19 mouse cellular contexts compared by ENCODE assay signal in genomic region chr5:136142746-136143145, GRCm38 (mm10). TPM values are rescaled to one million over a fixed set of nuclear protein-coding genes. Genes with fewer than 3 reads are reported as not detected.
DNase-seq lines count a peak whose midpoint lies in the region; ATAC-seq and TF ChIP-seq lines count a peak whose summit lies in the region.
"Had no signal": no experiment of that assay in that cellular context is flagged by ENCODE, and none has a peak within 500 bp of the region (broad histone marks: within the 10 kb centered on the region; RNA-seq: fewer than 3 reads in every experiment).

No protein-coding gene starts in this region.

- no peaks in the 10 kb centered on the region for H3K9me3 ChIP-seq in intestine, postnatal 0 days (ENCODE audit: control insufficient read depth)
- H3K9me3 ChIP-seq in intestine, embryonic 16.5 days (ENCODE audit: control insufficient read depth, low read length) = no peaks in the 10 kb centered on the region
- no peaks in the 10 kb centered on the region for H3K9me3 ChIP-seq in stomach, postnatal 0 days (ENCODE audit: control insufficient read depth, low read length)
- H3K9me3 ChIP-seq: forebrain, embryonic 15.5 days; kidney, embryonic 15.5 days; midbrain, embryonic 10.5 days had no signal

- no peak for TF ChIP-seq EP300 in stomach, postnatal 0 days (optimal IDR thresholded peaks at IDR 0.05)

- DNase-seq in spleen, adult 2 months (ENCODE audit: low read depth in 1 of 2, low spot score in 2 of 2) = no peak
- no peak for DNase-seq in spleen, postnatal 14 days (ENCODE audit: low spot score in 2 of 2)
- DNase-seq in NIH3T3 (ENCODE audit: low read depth) = peak; percentile 18
- DNase-seq in stomach, postnatal 0 days (ENCODE audit: low spot score) = no peak
- no peak for DNase-seq in right cerebral cortex, postnatal 25 days
- DNase-seq in kidney, postnatal 4 days = no peak
- DNase-seq: adrenal gland, postnatal 14 days; cerebellum, adult 9-11 months; embryo, embryonic 11 days; heart, adult 18-20 months; retina, postnatal 1 day had no signal

- H3K9ac ChIP-seq in intestine, postnatal 0 days (ENCODE audit: low read depth, low read length) = no peak overlapping the region
- H3K9ac ChIP-seq in intestine, embryonic 16.5 days (ENCODE audit: low read depth, low read length) = no peak overlapping the region
- no peak overlapping the region for H3K9ac ChIP-seq in stomach, postnatal 0 days (ENCODE audit: low read length)
- H3K9ac ChIP-seq: forebrain, embryonic 15.5 days; hindbrain, embryonic 14.5 days; kidney, embryonic 15.5 days; limb, embryonic 13.5 days had no signal

- WGBS in intestine, postnatal 0 days = 91% methylated on average over 5 of the region's 5 CpGs
- WGBS in intestine, embryonic 16.5 days = 90% methylated on average over 5 of the region's 5 CpGs
- 90% methylated on average over 5 of the region's 5 CpGs for WGBS in spleen, adult 2 months
- 85% methylated on average over 5 of the region's 5 CpGs for WGBS in stomach, postnatal 0 days

- no peak overlapping the region for H3K27ac ChIP-seq in intestine, postnatal 0 days (ENCODE audit: low read depth, low read length)
- no peak overlapping the region for H3K27ac ChIP-seq in intestine, embryonic 16.5 days (ENCODE audit: low read length)
- H3K27ac ChIP-seq in spleen, adult 2 months (ENCODE audit: insufficient read depth, low read length) = no peak overlapping the region
- no peak overlapping the region for H3K27ac ChIP-seq in stomach, postnatal 0 days (replicated peaks)
- H3K27ac ChIP-seq: forebrain, embryonic 15.5 days; hindbrain, embryonic 14.5 days; kidney, embryonic 15.5 days; limb, embryonic 13.5 days; midbrain, embryonic 10.5 days had no signal

- ATAC-seq in intestine, postnatal 0 days = no peak
- no peak for ATAC-seq in intestine, embryonic 16.5 days
- no peak for ATAC-seq in stomach, postnatal 0 days (ENCODE audit: low FRiP score, low TSS enrichment)
- ATAC-seq: forebrain, embryonic 15.5 days had no signal

- no peak for TF ChIP-seq POLR2A in spleen, adult 2 months (IDR thresholded peaks at IDR 0.05; ENCODE audit: low read depth, low read length)

- TF ChIP-seq CTCF in intestine, postnatal 0 days (IDR thresholded peaks at IDR 0.05; ENCODE audit: low read depth) = peak; percentile 48
- TF ChIP-seq CTCF in spleen, adult 2 months (IDR thresholded peaks at IDR 0.05; ENCODE audit: extremely low read depth, insufficient read depth, insufficient read length, insufficient replicate concordance) = 0 out of 2 replicates have a peak, but pooled peaks have one; percentile 3
- TF ChIP-seq CTCF in stomach, postnatal 0 days (IDR thresholded peaks at IDR 0.05; ENCODE audit: low read depth) = peak; percentile 42

- no peak overlapping the region for H3K4me2 ChIP-seq in intestine, postnatal 0 days (replicated peaks; ENCODE audit: low read depth)
- H3K4me2 ChIP-seq in intestine, embryonic 16.5 days (ENCODE audit: low read depth, low read length) = no peak overlapping the region
- H3K4me2 ChIP-seq in stomach, postnatal 0 days (replicated peaks; ENCODE audit: low read depth) = no peak overlapping the region
- H3K4me2 ChIP-seq: forebrain, embryonic 15.5 days; hindbrain, embryonic 14.5 days; kidney, embryonic 15.5 days; limb, embryonic 13.5 days had no signal

- no peaks in the 10 kb centered on the region for H3K4me1 ChIP-seq in intestine, postnatal 0 days (replicated peaks; ENCODE audit: control insufficient read depth, insufficient read depth, low read length)
- 0 out of 2 replicates have a peak, but pooled peaks cover 3% of the 10 kb centered on the region for H3K4me1 ChIP-seq in intestine, embryonic 16.5 days (ENCODE audit: control insufficient read depth, insufficient read depth, low read length)
- peaks cover 15% of the 10 kb centered on the region; the same call in 1 of the 2 replicates for H3K4me1 ChIP-seq in spleen, adult 2 months (ENCODE audit: control insufficient read depth, insufficient read depth, insufficient read length)
- H3K4me1 ChIP-seq in stomach, postnatal 0 days (replicated peaks; ENCODE audit: control insufficient read depth, insufficient read depth) = no peaks in the 10 kb centered on the region
- H3K4me1 ChIP-seq: forebrain, embryonic 15.5 days; limb, embryonic 13.5 days; midbrain, embryonic 10.5 days had no signal

- H3K36me3 ChIP-seq in intestine, postnatal 0 days (ENCODE audit: control insufficient read depth, insufficient read depth) = peaks cover 39% of the 10 kb centered on the region
- H3K36me3 ChIP-seq in intestine, embryonic 16.5 days (ENCODE audit: control insufficient read depth, insufficient read depth, low read length) = peaks cover 15% of the 10 kb centered on the region
- peaks cover 22% of the 10 kb centered on the region for H3K36me3 ChIP-seq in spleen, adult 2 months (ENCODE audit: control insufficient read depth, insufficient read depth, low read length)
- H3K36me3 ChIP-seq in stomach, postnatal 0 days (ENCODE audit: control insufficient read depth, insufficient read depth, low read length) = peaks cover 13% of the 10 kb centered on the region

- H3K27me3 ChIP-seq in intestine, postnatal 0 days (replicated peaks; ENCODE audit: control insufficient read depth, insufficient read depth, low read length) = no peaks in the 10 kb centered on the region
- no peaks in the 10 kb centered on the region for H3K27me3 ChIP-seq in intestine, embryonic 16.5 days (replicated peaks; ENCODE audit: control insufficient read depth, insufficient read depth, low read length)
- no peaks in the 10 kb centered on the region for H3K27me3 ChIP-seq in spleen, adult 2 months (ENCODE audit: control insufficient read depth, insufficient read depth, low read length)
- H3K27me3 ChIP-seq in stomach, postnatal 0 days (ENCODE audit: control insufficient read depth, insufficient read depth, low read length) = no peaks in the 10 kb centered on the region
- H3K27me3 ChIP-seq: CH12.LX; forebrain, embryonic 15.5 days; kidney, embryonic 15.5 days; limb, embryonic 13.5 days had no signal

- no peak overlapping the region for H3K4me3 ChIP-seq in intestine, postnatal 0 days (ENCODE audit: low read depth, low read length)
- H3K4me3 ChIP-seq in intestine, embryonic 16.5 days (ENCODE audit: low read length) = no peak overlapping the region
- H3K4me3 ChIP-seq in spleen, adult 2 months (ENCODE audit: extremely low read depth, insufficient read depth, insufficient read length) = no peak overlapping the region
- no peak overlapping the region for H3K4me3 ChIP-seq in stomach, postnatal 0 days (ENCODE audit: low read depth, low read length)
- H3K4me3 ChIP-seq: forebrain, embryonic 15.5 days; kidney, embryonic 15.5 days; limb, embryonic 13.5 days; midbrain, embryonic 10.5 days had no signal

RNA-seq across cellular contexts. Expression of gene Alkbh4, which starts 6.8 kb away (rescaled TPM):
- 11.0 and 12.6 TPM in 2 replicates for polyA plus RNA-seq in intestine, postnatal 0 days (2015; fragmentation: Nextera tagmentation; extraction: Ambion mirVana)
- polyA plus RNA-seq in intestine, embryonic 16.5 days (2015; fragmentation: Nextera tagmentation; extraction: Ambion mirVana) = 16.7 and 17.2 TPM in 2 replicates
- 19.6 and 28.4 TPM in 2 replicates for polyA plus RNA-seq in spleen, adult 2 months (2012; rRNA removed)
- 9.4 and 10.3 TPM in 2 replicates for polyA plus RNA-seq in stomach, postnatal 0 days (2015; fragmentation: Nextera tagmentation; extraction: Ambion mirVana)

RNA-seq across cellular contexts. Expression of gene Lrwd1, which starts 6.9 kb away (rescaled TPM):
- polyA plus RNA-seq in intestine, postnatal 0 days (2015; fragmentation: Nextera tagmentation; extraction: Ambion mirVana) = 7.5 and 7.8 TPM in 2 replicates
- polyA plus RNA-seq in intestine, embryonic 16.5 days (2015; fragmentation: Nextera tagmentation; extraction: Ambion mirVana) = 22.3 and 22.7 TPM in 2 replicates
- polyA plus RNA-seq in spleen, adult 2 months (2012; rRNA removed) = 39.5 and 46.4 TPM in 2 replicates
- 8.5 and 9.2 TPM in 2 replicates for polyA plus RNA-seq in stomach, postnatal 0 days (2015; fragmentation: Nextera tagmentation; extraction: Ambion mirVana)

RNA-seq across cellular contexts. Expression of gene Polr2j, which starts 26.3 kb away (rescaled TPM):
- 152 and 169 TPM in 2 replicates for polyA plus RNA-seq in intestine, postnatal 0 days (2015; fragmentation: Nextera tagmentation; extraction: Ambion mirVana)
- polyA plus RNA-seq in intestine, embryonic 16.5 days (2015; fragmentation: Nextera tagmentation; extraction: Ambion mirVana) = 212 and 230 TPM in 2 replicates
- polyA plus RNA-seq in spleen, adult 2 months (2012; rRNA removed) = 32.3 and 38.1 TPM in 2 replicates
- 171 TPM in 2 replicates for polyA plus RNA-seq in stomach, postnatal 0 days (2015; fragmentation: Nextera tagmentation; extraction: Ambion mirVana)

RNA-seq across cellular contexts. Expression of gene Orai2, which starts 27.8 kb away (rescaled TPM):
- 4.3 and 5.1 TPM in 2 replicates for polyA plus RNA-seq in intestine, postnatal 0 days (2015; fragmentation: Nextera tagmentation; extraction: Ambion mirVana)
- 6.3 and 7.1 TPM in 2 replicates for polyA plus RNA-seq in intestine, embryonic 16.5 days (2015; fragmentation: Nextera tagmentation; extraction: Ambion mirVana)
- polyA plus RNA-seq in spleen, adult 2 months (2012; rRNA removed) = 113 and 167 TPM in 2 replicates
- 6.7 and 7.2 TPM in 2 replicates for polyA plus RNA-seq in stomach, postnatal 0 days (2015; fragmentation: Nextera tagmentation; extraction: Ambion mirVana)

RNA-seq across cellular contexts. Expression of gene Prkrip1, which starts 56.0 kb away (rescaled TPM):
- polyA plus RNA-seq in intestine, postnatal 0 days (2015; fragmentation: Nextera tagmentation; extraction: Ambion mirVana) = 37.7 and 40.0 TPM in 2 replicates
- polyA plus RNA-seq in intestine, embryonic 16.5 days (2015; fragmentation: Nextera tagmentation; extraction: Ambion mirVana) = 38.5 and 44.1 TPM in 2 replicates
- 7.3 and 8.8 TPM in 2 replicates for polyA plus RNA-seq in spleen, adult 2 months (2012; rRNA removed)
- 30.6 and 34.1 TPM in 2 replicates for polyA plus RNA-seq in stomach, postnatal 0 days (2015; fragmentation: Nextera tagmentation; extraction: Ambion mirVana)
